Mouse (Mus musculus) lung, adult 2 months (tissue): Measurements from ENCODE around the gene Fam180a.

Experiments used
- CTCF ChIP-seq: fragments of 200-500 bp; IDR thresholded peaks from 2 replicates; pipeline ENCODE4 v1.5.1; 2011; ENCODE audit warnings: mild to moderate bottlenecking, low read length, control low read depth; ENCODE audit not compliant: insufficient read depth
- POLR2A ChIP-seq: fragments of 200-500 bp; IDR thresholded peaks from 2 replicates; pipeline ENCODE4 v1.6.1; 2011; ENCODE audit warnings: low read depth, mild to moderate bottlenecking, control low read depth, low read length, borderline replicate concordance; ENCODE audit errors: extremely low read depth

DNA sequence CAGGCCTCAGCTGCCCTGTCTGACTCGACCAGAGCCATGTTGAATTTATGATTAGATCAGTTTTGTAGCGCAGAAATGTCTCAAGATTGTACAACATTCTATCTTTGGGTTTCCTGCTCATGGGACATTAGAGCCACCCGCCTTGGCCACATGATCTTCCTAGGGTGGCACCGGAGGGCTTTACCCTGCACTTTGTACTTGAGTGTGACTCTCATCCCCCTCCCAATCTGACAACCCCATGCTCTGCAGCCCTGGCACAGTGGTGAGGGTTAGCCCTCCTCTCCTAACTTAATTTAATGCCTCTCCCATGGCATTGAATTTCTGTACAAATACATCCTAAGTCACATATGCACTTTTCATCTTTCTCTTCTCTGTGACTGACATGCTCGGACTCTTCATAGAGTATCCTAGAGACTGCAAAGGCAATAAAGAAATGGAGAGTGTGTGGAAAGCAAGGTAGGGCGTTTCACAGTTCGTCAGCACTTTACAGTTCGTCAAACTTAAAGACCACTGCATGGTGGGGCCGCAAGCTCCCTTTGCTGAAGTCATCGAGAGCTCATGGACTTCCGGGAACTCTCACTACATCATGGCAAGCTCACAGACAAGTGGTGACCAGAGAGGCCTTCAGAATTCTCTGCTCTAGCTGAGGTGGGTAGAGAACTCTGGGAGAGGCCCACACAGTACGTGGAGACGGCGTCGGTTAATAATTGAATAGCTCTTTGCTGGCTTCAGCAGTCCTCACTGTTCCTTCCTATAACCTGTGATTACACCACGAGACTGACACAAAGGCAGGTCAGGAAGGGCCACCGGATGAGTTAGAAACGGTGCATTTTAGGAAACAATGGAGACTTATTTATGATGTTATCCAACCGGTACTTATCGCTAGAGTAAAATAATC, 53.8 kb downstream of the Fam180a start:
- TF ChIP-seq CTCF = no peak
- no peak for TF ChIP-seq POLR2A
